Mouse (Mus musculus) heart, embryonic 14.5 days (tissue): Measurements from ENCODE around the gene Atg16l1. TPM values are rescaled to one million over a fixed set of nuclear protein-coding genes. Genes with fewer than 3 reads are reported as not detected.

Source experiments
- ATAC-seq: fragments of 200-750 bp; cut with Nextera tagmentation; 2 replicates; pipeline ENCODE4 v1.8.0; 2017; ENCODE audit warnings: low read depth, moderate TSS enrichment; ENCODE audit not compliant: insufficient number of reproducible peaks, insufficient read depth, low FRiP score
- H3K27ac ChIP-seq, 2 experiments: fragments of 200-500 bp in 1 of 2; fragments of 300-500 bp in 1 of 2; sonication (generic) in 1 of 2; replicated peaks in 1 of 2; 2 replicates each; pipeline ENCODE4 v1.5.1; 2012 to 2014; ENCODE audit warnings: low read depth in 2 of 2, low read length in 2 of 2, control low read depth in 1 of 2, mild to moderate bottlenecking in 1 of 2, mixed read lengths in 1 of 2; ENCODE audit not compliant: control insufficient read depth in 1 of 2, insufficient read depth in 1 of 2
- H3K27me3 ChIP-seq: fragments of 300-500 bp; sonication (generic); 2 replicates; pipeline ENCODE4 v1.6.1; 2014; ENCODE audit warnings: mild to moderate bottlenecking, low read length, control low read depth; ENCODE audit not compliant: control insufficient read depth, insufficient read depth
- H3K36me3 ChIP-seq: fragments of 300-500 bp; sonication (generic); 2 replicates; pipeline ENCODE4 v1.6.1; 2014; ENCODE audit warnings: mild to moderate bottlenecking, control low read depth, low read length, mixed read lengths; ENCODE audit not compliant: control insufficient read depth, insufficient read depth
- H3K4me1 ChIP-seq, 2 experiments: fragments of 200-500 bp in 1 of 2; fragments of 300-500 bp in 1 of 2; sonication (generic) in 1 of 2; 2 replicates each; pipeline ENCODE4 v1.6.1; 2012 to 2014; ENCODE audit warnings: low read length in 2 of 2, control low read depth in 1 of 2, mixed read lengths in 1 of 2; ENCODE audit not compliant: control insufficient read depth in 2 of 2, insufficient read depth in 2 of 2
- H3K4me2 ChIP-seq: fragments of 300-500 bp; sonication (generic); 2 replicates; pipeline ENCODE4 v1.6.1; 2014; ENCODE audit warnings: mild to moderate bottlenecking, low read length
- H3K4me3 ChIP-seq, 2 experiments: fragments of 200-500 bp in 1 of 2; fragments of 300-500 bp in 1 of 2; sonication (generic) in 1 of 2; 2 replicates each; pipeline ENCODE4 v1.5.1; 2012 to 2014; ENCODE audit warnings: low read length in 2 of 2, mild to moderate bottlenecking in 2 of 2, control low read depth in 1 of 2, low read depth in 1 of 2, moderate library complexity in 1 of 2; ENCODE audit not compliant: control insufficient read depth in 1 of 2, insufficient read depth in 1 of 2
- H3K9ac ChIP-seq: fragments of 300-500 bp; sonication (generic); 2 replicates; pipeline ENCODE4 v1.6.1; 2014; ENCODE audit warnings: mild to moderate bottlenecking, low read length
- H3K9me3 ChIP-seq: fragments of 300-500 bp; sonication (generic); 2 replicates; pipeline ENCODE4 v1.6.1; 2016; ENCODE audit warnings: low read length, control low read depth; ENCODE audit not compliant: control insufficient read depth
- WGBS: fragments of 180-500 bp; shearing (Covaris S2); extraction: QIAGEN DNeasy Blood & Tissue Kit; methylation state at CpG from one replicate; pipeline ENCODE4 v1.1.7; 2014; 5-methylcytosine and 5-hydroxymethylcytosine counted together
- polyA plus RNA-seq: library from polyadenylated mRNA; unstranded; fragments of >200 nt; fragmentation: Nextera tagmentation; extraction: Ambion mirVana; gene quantifications from 2 replicates; pipeline ENCODE4 v1.2.1, GENCODE M21; 2014

The Atg16l1 gene
- polyA plus RNA-seq, 1 experiment from 2014 or later, result 25.0 TPM

DNA sequence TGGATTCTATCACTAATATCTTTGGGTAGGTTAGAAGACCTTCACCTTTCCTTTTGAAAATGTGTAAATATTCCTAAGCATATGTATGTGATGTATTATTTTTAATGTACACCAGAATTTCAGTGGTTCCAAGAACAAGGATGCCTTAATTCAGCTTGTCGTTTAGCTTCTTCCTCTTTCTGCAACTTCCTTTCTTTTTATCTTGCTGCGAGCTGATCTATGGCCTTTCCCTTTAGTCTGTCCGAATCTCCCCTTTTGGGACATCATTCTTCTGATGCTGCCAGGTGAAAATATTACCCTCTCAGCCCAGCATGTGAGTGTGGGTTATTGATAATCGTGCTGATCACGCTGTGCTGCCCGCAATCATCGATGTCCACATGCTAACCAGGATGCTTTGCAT is 19.2 kb downstream of the Atg16l1 start:
- H3K9me3 ChIP-seq, result no peaks in the 10 kb centered on the region
- no peak overlapping the region for H3K4me3 ChIP-seq
- no peak overlapping the region for H3K27ac ChIP-seq
- ATAC-seq, result no peak
- H3K9ac ChIP-seq, result no peak overlapping the region
- peaks cover 98% of the 10 kb centered on the region for H3K36me3 ChIP-seq
- H3K4me2 ChIP-seq, result no peak overlapping the region
- H3K4me1 ChIP-seq, result no peaks in the 10 kb centered on the region
- H3K27me3 ChIP-seq, result no peaks in the 10 kb centered on the region
- 88% methylated on average over 7 of the region's 7 CpGs for WGBS

DNA sequence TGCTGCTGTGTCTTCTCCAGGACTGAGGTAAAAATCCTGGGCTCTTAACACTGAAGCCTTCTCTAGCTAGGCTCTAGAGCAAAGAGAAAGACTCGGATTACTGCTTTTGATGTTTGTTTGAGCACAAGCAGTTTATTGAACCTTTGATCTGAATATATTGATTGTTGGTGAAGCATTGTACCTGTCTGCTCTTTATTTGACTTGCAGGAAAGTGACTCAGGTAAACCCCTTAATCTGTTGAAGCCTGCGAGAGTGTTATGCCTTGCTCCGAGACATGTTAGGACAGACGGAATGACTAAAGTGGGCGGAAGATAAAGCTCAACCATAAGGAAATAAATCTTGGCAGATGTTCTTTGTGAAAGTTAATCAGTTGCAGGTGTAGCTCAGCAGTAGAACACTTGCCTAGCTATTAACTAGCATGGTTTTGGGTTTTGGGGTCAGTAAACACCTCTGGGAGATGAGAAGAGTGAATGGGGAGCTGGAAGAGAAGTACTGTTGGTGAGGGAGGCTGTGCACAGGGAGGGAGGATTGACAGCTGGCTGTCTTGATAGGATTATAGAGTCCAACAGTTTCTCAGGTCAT is 23.6 kb downstream of the Atg16l1 start:
- no peak for ATAC-seq
- H3K9me3 ChIP-seq, result no peaks in the 10 kb centered on the region
- H3K36me3 ChIP-seq, result peaks cover 99% of the 10 kb centered on the region
- H3K4me3 ChIP-seq, result no peak overlapping the region
- H3K27ac ChIP-seq, result no peak overlapping the region
- no peak overlapping the region for H3K9ac ChIP-seq
- no peak overlapping the region for H3K4me2 ChIP-seq
- no peaks in the 10 kb centered on the region for H3K4me1 ChIP-seq
- WGBS, result 91% methylated on average over 5 of the region's 5 CpGs
- no peaks in the 10 kb centered on the region for H3K27me3 ChIP-seq

DNA sequence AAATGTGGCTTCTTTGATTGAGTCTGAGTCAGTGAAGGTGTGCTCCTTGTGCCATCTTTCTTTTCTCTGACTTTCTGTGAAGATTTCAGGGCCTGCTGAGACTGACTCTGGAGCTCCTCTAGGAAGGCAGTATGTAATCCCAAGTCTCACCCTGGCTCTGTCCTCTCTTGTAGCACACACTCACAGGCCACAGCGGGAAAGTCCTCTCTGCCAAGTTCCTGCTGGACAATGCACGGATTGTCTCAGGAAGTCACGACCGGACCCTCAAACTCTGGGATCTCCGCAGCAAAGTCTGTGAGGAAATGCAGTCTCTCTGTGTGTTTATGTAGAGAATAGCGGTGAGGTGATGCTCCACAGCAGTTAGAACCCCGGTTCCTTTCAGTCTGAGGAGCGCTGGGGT is 30.0 kb downstream of the Atg16l1 start:
- H3K4me2 ChIP-seq, result no peak overlapping the region
- H3K27me3 ChIP-seq, result no peaks in the 10 kb centered on the region
- H3K4me3 ChIP-seq, result no peak overlapping the region
- WGBS, result 79% methylated on average over 8 of the region's 8 CpGs
- no peak overlapping the region for H3K27ac ChIP-seq
- H3K9me3 ChIP-seq, result no peaks in the 10 kb centered on the region
- no peak overlapping the region for H3K9ac ChIP-seq
- H3K4me1 ChIP-seq, result no peaks in the 10 kb centered on the region
- ATAC-seq, result no peak
- peaks cover 88% of the 10 kb centered on the region for H3K36me3 ChIP-seq

DNA sequence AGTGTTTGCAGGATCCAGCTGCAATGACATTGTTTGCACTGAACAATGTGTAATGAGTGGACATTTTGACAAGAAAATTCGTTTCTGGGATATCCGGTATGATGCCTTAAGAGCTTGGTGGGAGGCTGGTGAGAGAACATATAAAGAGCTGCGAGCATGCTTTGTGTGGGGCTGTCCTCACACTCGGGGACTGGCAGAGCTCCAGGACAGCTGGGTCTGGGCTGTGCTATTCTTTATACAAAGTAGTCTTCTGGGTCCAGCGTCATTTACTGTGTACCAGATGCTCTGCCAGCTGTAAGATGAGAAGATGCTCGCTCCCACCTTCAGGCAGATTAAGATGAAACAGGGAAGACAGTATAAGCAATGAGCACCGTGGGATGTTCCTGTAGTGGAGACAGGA is 30.6 kb downstream of the Atg16l1 start:
- WGBS, result 81% methylated on average over 7 of the region's 7 CpGs
- Histone ChIP-seq H3K27me3 (no peaks in the 10 kb centered on the region), H3K4me2 (no peak overlapping the region), H3K36me3 (peaks cover 88% of the 10 kb centered on the region), H3K9me3 (no peaks in the 10 kb centered on the region), H3K9ac (no peak overlapping the region), H3K4me3 (no peak overlapping the region), H3K4me1 (no peaks in the 10 kb centered on the region), H3K27ac (no peak overlapping the region)
- no peak for ATAC-seq

DNA sequence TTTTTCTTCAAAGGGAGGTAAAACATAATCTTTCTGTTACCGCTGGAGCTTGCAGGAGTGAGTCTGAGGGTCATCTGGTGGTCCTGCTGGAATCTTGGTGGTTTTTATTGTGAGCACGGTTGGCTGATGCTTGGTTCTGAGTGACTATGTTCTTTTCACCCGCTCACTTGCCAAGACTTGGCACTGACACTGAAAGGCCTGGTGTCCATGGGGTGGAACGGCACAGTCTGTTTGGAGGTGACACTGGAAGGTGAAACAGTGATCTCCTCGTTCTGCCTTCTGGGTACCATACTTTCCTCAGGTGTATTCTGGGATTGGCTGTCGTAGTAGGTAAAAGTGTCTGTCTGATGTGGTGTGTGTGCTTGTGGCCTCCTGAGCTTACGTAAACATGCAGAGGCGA is 34.0 kb downstream of the Atg16l1 start:
- no peak for ATAC-seq
- Histone ChIP-seq H3K4me1 (no peaks in the 10 kb centered on the region), H3K9ac (no peak overlapping the region), H3K36me3 (peaks cover 80% of the 10 kb centered on the region), H3K4me2 (no peak overlapping the region), H3K9me3 (no peaks in the 10 kb centered on the region), H3K27me3 (no peaks in the 10 kb centered on the region), H3K27ac (no peak overlapping the region), H3K4me3 (no peak overlapping the region)
- WGBS, result 94% methylated on average over 8 of the region's 8 CpGs

DNA sequence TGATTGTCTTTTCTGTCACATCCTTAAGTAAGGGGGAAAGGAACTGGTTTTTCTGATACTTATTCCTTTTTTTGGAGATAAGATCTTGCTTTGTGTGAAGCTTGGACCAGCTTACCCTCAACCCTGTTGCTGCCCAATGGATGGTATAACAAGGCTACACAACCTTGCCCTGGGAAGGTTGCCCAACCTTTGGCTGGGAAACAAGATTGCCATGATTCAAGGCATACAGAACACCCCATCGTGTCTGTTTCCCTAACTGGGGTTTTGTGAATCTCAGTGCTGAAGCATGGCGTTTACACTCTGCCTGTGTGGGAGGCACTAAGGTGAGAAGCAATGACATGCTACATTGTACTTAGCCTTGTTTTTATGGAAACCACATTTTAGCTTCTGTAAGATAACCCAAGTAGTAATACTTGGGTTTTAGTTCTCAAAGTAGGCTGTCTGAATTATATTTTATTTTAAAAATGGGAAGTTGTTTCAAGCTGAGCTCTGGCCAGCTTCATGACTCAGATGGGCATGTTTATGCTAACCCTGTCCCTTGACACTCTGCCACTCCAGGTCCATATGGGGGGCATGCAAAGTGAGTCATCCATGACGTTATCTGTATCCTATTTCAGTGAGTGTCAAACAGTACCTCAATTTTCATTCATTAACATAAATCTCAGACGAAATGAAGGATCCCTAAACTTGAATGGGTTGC is 36.9 kb downstream of the Atg16l1 start:
- no peak for ATAC-seq
- Histone ChIP-seq H3K4me2 (no peak overlapping the region), H3K4me3 (no peak overlapping the region), H3K4me1 (no peaks in the 10 kb centered on the region), H3K27me3 (no peaks in the 10 kb centered on the region), H3K36me3 (peaks cover 59% of the 10 kb centered on the region), H3K27ac (no peak overlapping the region), H3K9ac (no peak overlapping the region), H3K9me3 (no peaks in the 10 kb centered on the region)
- WGBS, result 83% methylated on average over 4 of the region's 4 CpGs

DNA sequence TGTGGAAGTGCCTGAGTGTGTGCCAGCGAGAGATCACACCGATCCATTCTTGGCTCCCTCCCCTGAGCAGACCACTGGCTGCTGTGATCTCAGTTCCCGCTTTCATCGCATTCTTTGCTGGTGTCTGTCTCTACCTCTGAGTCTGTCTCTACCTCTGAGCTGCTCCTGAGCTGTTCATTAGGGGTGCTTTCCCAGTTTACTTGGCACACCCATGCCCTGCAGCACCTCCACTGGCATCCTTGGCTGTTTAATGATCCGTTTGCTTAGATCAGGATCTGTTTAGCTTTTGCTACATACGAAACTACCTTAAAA is 37.4 kb downstream of the Atg16l1 start:
- Histone ChIP-seq H3K4me1 (no peaks in the 10 kb centered on the region), H3K36me3 (peaks cover 56% of the 10 kb centered on the region), H3K9ac (no peak overlapping the region), H3K9me3 (no peaks in the 10 kb centered on the region), H3K27ac (no peak overlapping the region), H3K27me3 (no peaks in the 10 kb centered on the region), H3K4me2 (no peak overlapping the region), H3K4me3 (no peak overlapping the region)
- 87% methylated on average over 6 of the region's 6 CpGs for WGBS
- ATAC-seq, result no peak

DNA sequence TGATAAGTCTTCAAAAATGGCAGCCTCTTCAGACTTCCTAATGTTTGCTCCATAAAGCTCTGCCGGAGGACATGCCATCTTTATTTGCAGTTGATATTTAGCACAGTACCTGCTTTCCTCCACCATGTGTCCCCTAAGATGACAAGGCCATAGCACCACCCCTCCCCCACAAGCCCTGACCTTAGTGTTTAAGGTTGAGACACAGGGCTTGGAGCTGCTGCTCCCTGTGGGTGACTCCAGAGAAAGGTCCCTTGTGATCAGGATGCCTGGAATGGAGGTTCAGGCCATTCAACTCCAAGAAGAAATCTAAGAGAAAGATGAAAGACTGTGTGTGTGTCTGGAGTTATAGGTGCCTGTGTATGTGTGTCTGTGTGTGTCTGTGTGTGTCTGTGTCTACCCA is 42.0 kb downstream of the Atg16l1 start:
- 81% methylated on average over 1 of the region's 1 CpGs for WGBS
- no peak for ATAC-seq

More for the DNA sequence above, 42.0 kb downstream of the Atg16l1 start:
- H3K4me1 ChIP-seq, result no peaks in the 10 kb centered on the region
- no peak overlapping the region for H3K9ac ChIP-seq
- H3K36me3 ChIP-seq, result peaks cover 18% of the 10 kb centered on the region
- H3K9me3 ChIP-seq, result no peaks in the 10 kb centered on the region
- no peaks in the 10 kb centered on the region for H3K27me3 ChIP-seq
- no peak overlapping the region for H3K27ac ChIP-seq
- H3K4me3 ChIP-seq, result no peak overlapping the region
- H3K4me2 ChIP-seq, result no peak overlapping the region
